Mouse (Mus musculus): ENCODE measurements around the gene Neil3. TPM values are rescaled to one million over a fixed set of nuclear protein-coding genes. Genes with fewer than 3 reads are reported as not detected.

The Neil3 gene
- polyA plus RNA-seq, 1 experiment = 2.0 TPM

DNA sequence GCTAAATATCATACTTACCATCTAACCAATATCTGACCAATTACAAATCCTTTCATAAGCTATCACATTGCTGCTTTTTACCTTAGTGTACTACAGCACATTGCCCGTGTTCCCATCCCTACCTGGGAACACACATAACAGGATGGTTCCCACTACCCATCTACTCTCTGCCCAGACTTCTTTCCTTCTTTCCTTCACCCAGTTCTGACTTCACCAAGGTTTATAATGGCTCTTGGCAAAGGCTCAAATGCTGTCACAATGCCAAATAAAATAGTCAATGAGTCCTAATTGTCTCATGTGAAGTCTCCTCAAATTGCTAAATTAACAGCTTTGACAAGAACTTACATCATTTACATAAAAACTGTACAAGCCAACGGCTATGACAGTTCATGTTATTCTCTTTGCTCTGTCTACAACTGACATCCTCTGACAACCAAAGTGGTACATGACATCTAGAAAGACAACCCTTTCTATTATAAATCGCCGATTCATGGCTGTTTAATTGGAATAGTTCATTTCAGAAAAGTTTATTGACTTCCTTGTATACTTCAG lies 9.9 kb downstream of the Neil3 start:
- Histone ChIP-seq H3K4me3 (no peak overlapping the region), H3K79me2 (ENCODE audit: control insufficient read depth, insufficient read depth) (peaks cover 4% of the 10 kb centered on the region), H3ac (ENCODE audit: control insufficient read depth, insufficient read length) (no peak overlapping the region), H3K27me3 (ENCODE audit: control insufficient read depth, insufficient read depth, insufficient read length) (no peaks in the 10 kb centered on the region), H3K36me3 (ENCODE audit: control insufficient read depth, insufficient read depth) (no peaks in the 10 kb centered on the region), H3K4me2 (ENCODE audit: low read depth) (no peak overlapping the region)
- no peak for TF ChIP-seq TCF12 (IDR thresholded peaks at IDR 0.05; ENCODE audit: insufficient read depth, poor library complexity, severe bottlenecking)
- no peak for TF ChIP-seq CEBPB (IDR thresholded peaks at IDR 0.05; ENCODE audit: insufficient read depth, poor library complexity, severe bottlenecking)
- TF ChIP-seq MYOD1 (IDR thresholded peaks at IDR 0.05; ENCODE audit: control insufficient read depth in 1 of 3, insufficient read length in 2 of 3, low read depth in 2 of 3) = no peak
- no peak for TF ChIP-seq MAX (IDR thresholded peaks at IDR 0.05; ENCODE audit: low read depth)
- TF ChIP-seq POLR2A (IDR thresholded peaks at IDR 0.05; ENCODE audit: insufficient read length, low read depth) = no peak
- TF ChIP-seq SRF (IDR thresholded peaks at IDR 0.05; ENCODE audit: control insufficient read depth, insufficient read length, low read depth) = no peak
- no peak for TF ChIP-seq USF1 (IDR thresholded peaks at IDR 0.05; ENCODE audit: low read depth)
- TF ChIP-seq E2F4 (IDR thresholded peaks at IDR 0.05; ENCODE audit: insufficient read depth) = no peak
- TF ChIP-seq POLR2AphosphoS2 (IDR thresholded peaks at IDR 0.05; ENCODE audit: insufficient read length, low read depth) = no peak
- no peak for TF ChIP-seq MYOG (IDR thresholded peaks at IDR 0.05; ENCODE audit: control insufficient read depth in 1 of 3, insufficient read depth in 1 of 3, insufficient read length in 2 of 3, low read depth in 2 of 3)
- TF ChIP-seq TCF3 (IDR thresholded peaks at IDR 0.05; ENCODE audit: insufficient read length, low read depth) = no peak
- no peak for TF ChIP-seq REST (IDR thresholded peaks at IDR 0.05; ENCODE audit: insufficient read depth, insufficient read length)

DNA sequence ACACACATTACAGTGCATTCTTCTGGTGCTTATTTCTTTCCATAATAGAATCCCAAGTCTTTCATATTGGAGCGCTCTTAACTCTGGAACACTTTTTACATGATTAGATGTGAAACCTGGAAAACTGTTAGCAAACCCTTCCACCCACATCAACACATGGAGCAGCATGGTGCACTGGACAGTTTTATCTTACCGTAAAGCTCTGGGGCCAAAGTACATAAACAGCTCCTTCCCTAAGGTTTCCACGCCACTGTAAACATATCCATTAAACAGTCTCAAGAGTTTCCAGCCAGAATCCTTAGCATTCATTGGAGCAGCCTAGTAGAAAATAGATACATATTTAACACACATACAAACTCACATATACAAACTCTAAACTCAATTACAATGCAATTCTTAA lies 15.4 kb downstream of the Neil3 start:
- Histone ChIP-seq H3K4me3 (no peak overlapping the region), H3K79me2 (ENCODE audit: control insufficient read depth, insufficient read depth) (no peaks in the 10 kb centered on the region), H3K4me2 (ENCODE audit: low read depth) (no peak overlapping the region), H3K36me3 (ENCODE audit: control insufficient read depth, insufficient read depth) (no peaks in the 10 kb centered on the region), H3ac (ENCODE audit: control insufficient read depth, insufficient read length) (no peak overlapping the region), H3K27me3 (ENCODE audit: control insufficient read depth, insufficient read depth, insufficient read length) (no peaks in the 10 kb centered on the region)
- TF ChIP-seq SRF (IDR thresholded peaks at IDR 0.05; ENCODE audit: control insufficient read depth, insufficient read length, low read depth) (no peak), TCF3 (IDR thresholded peaks at IDR 0.05; ENCODE audit: insufficient read length, low read depth) (no peak), MAX (IDR thresholded peaks at IDR 0.05; ENCODE audit: low read depth) (no peak), MYOD1 (IDR thresholded peaks at IDR 0.05; ENCODE audit: control insufficient read depth in 1 of 3, insufficient read length in 2 of 3, low read depth in 2 of 3) (no peak), POLR2AphosphoS2 (IDR thresholded peaks at IDR 0.05; ENCODE audit: insufficient read length, low read depth) (no peak), USF1 (IDR thresholded peaks at IDR 0.05; ENCODE audit: low read depth) (no peak), E2F4 (IDR thresholded peaks at IDR 0.05; ENCODE audit: insufficient read depth) (no peak), REST (IDR thresholded peaks at IDR 0.05; ENCODE audit: insufficient read depth, insufficient read length) (no peak), MYOG (IDR thresholded peaks at IDR 0.05; ENCODE audit: control insufficient read depth in 1 of 3, insufficient read depth in 1 of 3, insufficient read length in 2 of 3, low read depth in 2 of 3) (no peak), TCF12 (IDR thresholded peaks at IDR 0.05; ENCODE audit: insufficient read depth, poor library complexity, severe bottlenecking) (no peak), CEBPB (IDR thresholded peaks at IDR 0.05; ENCODE audit: insufficient read depth, poor library complexity, severe bottlenecking) (no peak), POLR2A (IDR thresholded peaks at IDR 0.05; ENCODE audit: insufficient read length, low read depth) (no peak)

DNA sequence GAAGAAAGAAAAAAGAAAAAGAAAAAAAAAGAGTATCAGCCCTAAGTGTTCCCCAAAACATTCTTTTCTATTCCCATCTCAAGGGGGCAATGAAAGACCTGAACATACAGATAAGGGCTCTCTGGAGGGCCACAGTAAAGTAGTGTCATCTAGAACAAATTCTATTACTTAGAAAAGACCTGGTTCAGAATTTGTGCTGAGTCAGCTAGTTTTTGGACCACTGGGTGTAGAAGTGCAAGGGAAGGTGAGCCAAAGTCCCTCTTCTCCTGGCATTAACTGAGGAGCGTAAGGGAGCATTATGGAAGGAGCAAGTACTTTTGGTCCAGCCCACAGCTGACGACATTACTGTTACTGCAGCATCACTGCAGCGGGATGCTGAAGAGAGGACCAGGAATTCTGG lies 19.7 kb downstream of the Neil3 start:
- Histone ChIP-seq H3K36me3 (ENCODE audit: control insufficient read depth, insufficient read depth) (no peaks in the 10 kb centered on the region), H3ac (ENCODE audit: control insufficient read depth, insufficient read length) (no peak overlapping the region), H3K79me2 (ENCODE audit: control insufficient read depth, insufficient read depth) (no peaks in the 10 kb centered on the region), H3K4me3 (no peak overlapping the region), H3K27me3 (ENCODE audit: control insufficient read depth, insufficient read depth, insufficient read length) (no peaks in the 10 kb centered on the region), H3K4me2 (ENCODE audit: low read depth) (no peak overlapping the region)
- TF ChIP-seq MYOG (IDR thresholded peaks at IDR 0.05; ENCODE audit: control insufficient read depth in 1 of 3, insufficient read depth in 1 of 3, insufficient read length in 2 of 3, low read depth in 2 of 3) (no peak), REST (IDR thresholded peaks at IDR 0.05; ENCODE audit: insufficient read depth, insufficient read length) (no peak), POLR2A (IDR thresholded peaks at IDR 0.05; ENCODE audit: insufficient read length, low read depth) (no peak), SRF (IDR thresholded peaks at IDR 0.05; ENCODE audit: control insufficient read depth, insufficient read length, low read depth) (no peak), POLR2AphosphoS2 (IDR thresholded peaks at IDR 0.05; ENCODE audit: insufficient read length, low read depth) (no peak), CEBPB (IDR thresholded peaks at IDR 0.05; ENCODE audit: insufficient read depth, poor library complexity, severe bottlenecking) (no peak), E2F4 (IDR thresholded peaks at IDR 0.05; ENCODE audit: insufficient read depth) (no peak), USF1 (IDR thresholded peaks at IDR 0.05; ENCODE audit: low read depth) (no peak), TCF3 (IDR thresholded peaks at IDR 0.05; ENCODE audit: insufficient read length, low read depth) (no peak), MYOD1 (IDR thresholded peaks at IDR 0.05; ENCODE audit: control insufficient read depth in 1 of 3, insufficient read length in 2 of 3, low read depth in 2 of 3) (no peak), MAX (IDR thresholded peaks at IDR 0.05; ENCODE audit: low read depth) (no peak), TCF12 (IDR thresholded peaks at IDR 0.05; ENCODE audit: insufficient read depth, poor library complexity, severe bottlenecking) (no peak)

DNA sequence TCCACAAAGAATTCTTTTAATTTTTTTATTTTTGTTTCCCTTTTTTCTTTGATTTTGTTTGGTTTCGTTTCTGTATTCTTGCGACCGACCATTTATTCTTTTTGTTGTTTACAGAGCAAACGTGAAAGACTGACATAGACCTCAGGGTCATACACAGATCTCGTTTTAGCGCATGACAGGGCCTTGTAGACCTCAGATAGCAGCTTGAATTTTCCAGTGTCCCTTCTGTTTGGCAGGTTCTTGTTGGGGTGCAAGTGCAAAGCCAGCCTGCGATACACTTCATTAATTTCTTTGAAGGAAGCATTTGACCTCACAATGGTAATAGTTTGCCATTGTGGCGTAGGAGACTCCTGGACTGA lies 24.6 kb downstream of the Neil3 start:
- Histone ChIP-seq H3K36me3 (ENCODE audit: control insufficient read depth, insufficient read depth) (no peaks in the 10 kb centered on the region), H3K27me3 (ENCODE audit: control insufficient read depth, insufficient read depth, insufficient read length) (no peaks in the 10 kb centered on the region), H3K79me2 (ENCODE audit: control insufficient read depth, insufficient read depth) (no peaks in the 10 kb centered on the region), H3K4me3 (no peak overlapping the region), H3K4me2 (ENCODE audit: low read depth) (no peak overlapping the region), H3ac (ENCODE audit: control insufficient read depth, insufficient read length) (no peak overlapping the region)
- no peak for TF ChIP-seq TCF12 (IDR thresholded peaks at IDR 0.05; ENCODE audit: insufficient read depth, poor library complexity, severe bottlenecking)
- TF ChIP-seq MAX (IDR thresholded peaks at IDR 0.05; ENCODE audit: low read depth) = no peak
- no peak for TF ChIP-seq POLR2A (IDR thresholded peaks at IDR 0.05; ENCODE audit: insufficient read length, low read depth)
- TF ChIP-seq SRF (IDR thresholded peaks at IDR 0.05; ENCODE audit: control insufficient read depth, insufficient read length, low read depth) = no peak
- TF ChIP-seq TCF3 (IDR thresholded peaks at IDR 0.05; ENCODE audit: insufficient read length, low read depth) = no peak
- no peak for TF ChIP-seq CEBPB (IDR thresholded peaks at IDR 0.05; ENCODE audit: insufficient read depth, poor library complexity, severe bottlenecking)
- no peak for TF ChIP-seq MYOG (IDR thresholded peaks at IDR 0.05; ENCODE audit: control insufficient read depth in 1 of 3, insufficient read depth in 1 of 3, insufficient read length in 2 of 3, low read depth in 2 of 3)
- TF ChIP-seq USF1 (IDR thresholded peaks at IDR 0.05; ENCODE audit: low read depth) = no peak
- no peak for TF ChIP-seq POLR2AphosphoS2 (IDR thresholded peaks at IDR 0.05; ENCODE audit: insufficient read length, low read depth)
- no peak for TF ChIP-seq REST (IDR thresholded peaks at IDR 0.05; ENCODE audit: insufficient read depth, insufficient read length)

Data from myocyte (in vitro differentiated cells).